Mouse (Mus musculus): ENCODE results near the gene Gm14085. TPM values are rescaled to one million over a fixed set of nuclear protein-coding genes. Genes with fewer than 3 reads are reported as not detected.
"Not testable (repeated sequence)": the region's sequence is repeated elsewhere in the genome, so short reads cannot be mapped to it uniquely, and the experiment has no call there.

Gm14085 gene
- total and polyA plus RNA-seq, 3 experiments = 0.02 to 0.22 TPM; not detected in 1

DNA sequence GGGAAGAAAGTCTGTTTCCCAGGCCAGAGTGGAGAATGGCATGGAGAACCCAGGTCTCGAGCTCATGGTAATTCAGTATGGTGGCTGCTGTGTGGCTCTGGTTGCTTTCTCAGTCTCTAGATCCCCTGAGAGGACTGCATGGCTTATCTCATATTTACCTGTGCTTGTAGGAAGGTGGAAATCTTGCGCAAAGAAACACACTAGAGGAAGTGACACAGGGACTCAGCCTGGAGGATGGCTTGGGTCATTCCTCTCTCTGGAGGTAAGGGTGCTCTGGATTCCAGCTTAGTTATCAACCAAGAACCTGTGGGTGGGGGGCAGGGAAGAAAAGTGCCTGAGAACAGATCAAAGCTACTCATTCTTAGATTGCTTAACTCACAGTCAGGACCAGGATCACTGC lies 1.9 kb downstream of the Gm14085 start:
- H3K27me3 ChIP-seq (ENCODE audit: insufficient read depth, low read length) = no peaks in the 10 kb centered on the region
- no peaks in the 10 kb centered on the region for H3K4me1 ChIP-seq (ENCODE audit: insufficient read depth, low read depth, low read length)
- no peak overlapping the region for H3K4me3 ChIP-seq (ENCODE audit: low read depth, low read length)
- DNase-seq (ENCODE audit: low spot score) = no peak
- no peak for ATAC-seq (ENCODE audit: extremely low read depth, insufficient number of reproducible peaks, low FRiP score, poor library complexity, severe bottlenecking)
- H3K9me3 ChIP-seq (replicated peaks) = no peaks in the 10 kb centered on the region
- TF ChIP-seq CTCF (IDR thresholded peaks at IDR 0.05; ENCODE audit: low read depth, low read length) (no peak), TAL1 (conservative IDR thresholded peaks at IDR 0.05; ENCODE audit: low read depth, low read length) (no peak), POLR2AphosphoS5 (IDR thresholded peaks at IDR 0.05; ENCODE audit: insufficient replicate concordance, low read depth, low read length) (no peak), GATA2 (IDR thresholded peaks at IDR 0.05; ENCODE audit: borderline replicate concordance, low read depth, low read length) (no peak), GATA1 (IDR thresholded peaks at IDR 0.05; ENCODE audit: borderline replicate concordance, low read length) (no peak)
- no peaks in the 10 kb centered on the region for H3K36me3 ChIP-seq (replicated peaks)

DNA sequence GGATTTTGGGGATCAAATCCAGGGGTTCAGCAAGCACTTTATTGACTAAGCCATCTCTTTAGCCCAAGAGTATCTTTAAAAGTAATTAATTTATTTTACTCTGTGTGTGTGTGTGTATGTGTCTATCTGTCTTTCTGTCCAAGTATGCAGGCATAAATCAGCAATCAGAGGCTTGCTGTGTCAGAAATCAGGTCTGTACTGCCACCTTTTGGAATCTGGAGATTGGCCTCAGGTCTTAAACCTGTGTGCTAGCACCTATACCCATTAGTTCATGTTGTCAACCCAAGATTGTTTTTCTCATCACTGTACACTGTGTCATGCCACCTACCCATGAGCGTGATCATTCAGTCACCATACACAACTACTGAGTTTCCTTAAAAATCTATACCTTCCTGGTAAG lies 45.0 kb downstream of the Gm14085 start:
- not testable (repeated sequence) for H3K4me1 ChIP-seq (ENCODE audit: insufficient read depth, low read depth, low read length); H3K9me3 ChIP-seq (replicated peaks); DNase-seq (ENCODE audit: low spot score); ATAC-seq (ENCODE audit: extremely low read depth, insufficient number of reproducible peaks, low FRiP score, poor library complexity, severe bottlenecking); H3K36me3 ChIP-seq (replicated peaks); H3K4me3 ChIP-seq (ENCODE audit: low read depth, low read length); H3K27me3 ChIP-seq (ENCODE audit: insufficient read depth, low read length)

GRCm38 (mm10) chr2:122531290-122531689 lies 46.5 kb downstream of the Gm14085 start:
- DNase-seq (ENCODE audit: low spot score) = no peak
- TF ChIP-seq GATA1 (IDR thresholded peaks at IDR 0.05; ENCODE audit: borderline replicate concordance, low read length) = no peak
- TF ChIP-seq POLR2AphosphoS5 (IDR thresholded peaks at IDR 0.05; ENCODE audit: insufficient replicate concordance, low read depth, low read length) = no peak
- no peak for TF ChIP-seq GATA2 (IDR thresholded peaks at IDR 0.05; ENCODE audit: borderline replicate concordance, low read depth, low read length)
- no peak for TF ChIP-seq CTCF (IDR thresholded peaks at IDR 0.05; ENCODE audit: low read depth, low read length)
- TF ChIP-seq TAL1 (conservative IDR thresholded peaks at IDR 0.05; ENCODE audit: low read depth, low read length) = no peak
- Histone ChIP-seq H3K9me3 (replicated peaks) (no peaks in the 10 kb centered on the region), H3K4me3 (ENCODE audit: low read depth, low read length) (no peak overlapping the region), H3K4me1 (ENCODE audit: insufficient read depth, low read depth, low read length) (no peaks in the 10 kb centered on the region), H3K27me3 (ENCODE audit: insufficient read depth, low read length) (no peaks in the 10 kb centered on the region), H3K36me3 (replicated peaks) (no peaks in the 10 kb centered on the region)
- ATAC-seq (ENCODE audit: extremely low read depth, insufficient number of reproducible peaks, low FRiP score, poor library complexity, severe bottlenecking) = no peak

GRCm38 (mm10) chr2:122531726-122532125 lies 47.0 kb downstream of the Gm14085 start:
- Histone ChIP-seq H3K4me1 (ENCODE audit: insufficient read depth, low read depth, low read length) (no peaks in the 10 kb centered on the region), H3K27me3 (ENCODE audit: insufficient read depth, low read length) (no peaks in the 10 kb centered on the region), H3K4me3 (ENCODE audit: low read depth, low read length) (no peak overlapping the region), H3K9me3 (replicated peaks) (no peaks in the 10 kb centered on the region), H3K36me3 (replicated peaks) (no peaks in the 10 kb centered on the region)
- ATAC-seq (ENCODE audit: extremely low read depth, insufficient number of reproducible peaks, low FRiP score, poor library complexity, severe bottlenecking) (no peak), DNase-seq (ENCODE audit: low spot score) (no peak)
- TF ChIP-seq TAL1 (conservative IDR thresholded peaks at IDR 0.05; ENCODE audit: low read depth, low read length) (no peak), GATA2 (IDR thresholded peaks at IDR 0.05; ENCODE audit: borderline replicate concordance, low read depth, low read length) (no peak), CTCF (IDR thresholded peaks at IDR 0.05; ENCODE audit: low read depth, low read length) (no peak), GATA1 (IDR thresholded peaks at IDR 0.05; ENCODE audit: borderline replicate concordance, low read length) (no peak), POLR2AphosphoS5 (IDR thresholded peaks at IDR 0.05; ENCODE audit: insufficient replicate concordance, low read depth, low read length) (no peak)

DNA sequence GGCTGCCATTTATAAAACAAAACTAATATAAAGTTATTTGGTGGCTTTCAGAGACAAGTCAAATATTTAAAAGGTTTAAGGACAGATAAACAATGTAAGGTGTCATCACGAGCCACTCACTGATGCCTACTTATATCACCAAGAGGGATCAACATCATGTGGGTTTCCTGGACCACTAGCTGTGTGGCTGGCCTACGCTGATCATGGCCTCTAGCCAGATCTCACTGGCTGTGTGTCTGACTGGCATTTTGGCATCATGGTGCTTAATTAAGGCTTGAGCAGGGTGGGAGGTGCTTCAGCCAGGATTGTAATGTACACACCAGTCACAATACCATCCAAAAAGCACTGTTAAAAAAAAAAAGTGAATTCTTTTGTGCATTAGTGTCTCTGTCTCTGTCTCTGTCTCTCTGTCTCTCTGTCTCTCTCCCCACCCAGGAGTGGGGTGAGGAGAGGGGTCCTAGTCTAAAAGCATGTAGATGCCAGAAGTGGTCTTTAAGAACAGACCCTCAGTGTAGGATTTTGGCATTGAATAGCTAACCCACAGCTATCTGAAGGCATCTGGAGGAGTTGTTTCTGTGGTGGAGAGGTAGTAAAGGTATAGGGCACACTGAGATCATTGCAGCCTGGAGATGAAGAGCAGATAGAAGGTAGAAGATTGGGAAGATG lies 47.5 kb downstream of the Gm14085 start:
- no peaks in the 10 kb centered on the region for H3K27me3 ChIP-seq (ENCODE audit: insufficient read depth, low read length)
- TF ChIP-seq POLR2AphosphoS5 (IDR thresholded peaks at IDR 0.05; ENCODE audit: insufficient replicate concordance, low read depth, low read length) = no peak
- no peak for TF ChIP-seq GATA1 (IDR thresholded peaks at IDR 0.05; ENCODE audit: borderline replicate concordance, low read length)
- no peak for TF ChIP-seq TAL1 (conservative IDR thresholded peaks at IDR 0.05; ENCODE audit: low read depth, low read length)
- TF ChIP-seq GATA2 (IDR thresholded peaks at IDR 0.05; ENCODE audit: borderline replicate concordance, low read depth, low read length) = no peak
- no peak for TF ChIP-seq CTCF (IDR thresholded peaks at IDR 0.05; ENCODE audit: low read depth, low read length)
- H3K4me1 ChIP-seq (ENCODE audit: insufficient read depth, low read depth, low read length) = no peaks in the 10 kb centered on the region
- H3K4me3 ChIP-seq (ENCODE audit: low read depth, low read length) = no peak overlapping the region
- H3K9me3 ChIP-seq (replicated peaks) = no peaks in the 10 kb centered on the region
- ATAC-seq (ENCODE audit: extremely low read depth, insufficient number of reproducible peaks, low FRiP score, poor library complexity, severe bottlenecking) (no peak), DNase-seq (ENCODE audit: low spot score) (no peak)
- no peaks in the 10 kb centered on the region for H3K36me3 ChIP-seq (replicated peaks)

DNA sequence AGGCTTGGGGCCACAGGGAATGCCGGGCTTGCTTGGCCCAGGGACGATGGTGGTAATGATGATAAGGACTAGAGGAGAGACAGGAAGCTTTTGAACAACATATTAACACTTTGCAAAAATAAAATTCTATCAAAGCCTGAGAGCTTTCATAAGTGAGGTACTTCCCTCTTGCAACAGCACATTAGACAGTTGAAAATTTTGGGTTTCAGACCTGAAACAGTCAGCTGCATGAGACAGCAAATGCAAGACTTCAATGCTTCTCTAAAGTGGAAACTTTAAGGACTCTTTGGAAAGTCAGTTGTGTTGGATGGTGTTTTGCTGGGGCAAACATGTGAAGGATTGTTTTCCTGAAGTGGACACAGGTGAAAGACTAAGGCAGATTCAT lies 48.1 kb downstream of the Gm14085 start:
- Histone ChIP-seq H3K4me1 (ENCODE audit: insufficient read depth, low read depth, low read length) (no peaks in the 10 kb centered on the region), H3K27me3 (ENCODE audit: insufficient read depth, low read length) (no peaks in the 10 kb centered on the region), H3K4me3 (ENCODE audit: low read depth, low read length) (no peak overlapping the region), H3K9me3 (replicated peaks) (no peaks in the 10 kb centered on the region), H3K36me3 (replicated peaks) (no peaks in the 10 kb centered on the region)
- TF ChIP-seq CTCF (IDR thresholded peaks at IDR 0.05; ENCODE audit: low read depth, low read length) (no peak), GATA1 (IDR thresholded peaks at IDR 0.05; ENCODE audit: borderline replicate concordance, low read length) (no peak), GATA2 (IDR thresholded peaks at IDR 0.05; ENCODE audit: borderline replicate concordance, low read depth, low read length) (no peak), POLR2AphosphoS5 (IDR thresholded peaks at IDR 0.05; ENCODE audit: insufficient replicate concordance, low read depth, low read length) (no peak), TAL1 (conservative IDR thresholded peaks at IDR 0.05; ENCODE audit: low read depth, low read length) (no peak)
- ATAC-seq (ENCODE audit: extremely low read depth, insufficient number of reproducible peaks, low FRiP score, poor library complexity, severe bottlenecking) = no peak
- no peak for DNase-seq (ENCODE audit: low spot score)

Data from G1E (cell line).